Comparison of ENCODE assay signal across 8 mouse cellular contexts in genomic region chr5:77245787-77246671, GRCm38 (mm10). TPM values are rescaled to one million over a fixed set of nuclear protein-coding genes. Genes with fewer than 3 reads are reported as not detected.
DNase-seq lines count a peak whose midpoint lies in the region; ATAC-seq and TF ChIP-seq lines count a peak whose summit lies in the region.

No protein-coding gene starts in this region.

- H3K4me2 ChIP-seq in hindbrain, postnatal 0 days (ENCODE audit: low read depth, low read length) = peak overlapping the region; percentile 43
- H3K4me2 ChIP-seq in liver, embryonic 15.5 days = peak overlapping the region; percentile 54

- TF ChIP-seq CTCF in layer of hippocampus, adult 2 months (conservative IDR thresholded peaks at IDR 0.05) = no peak
- no peak for TF ChIP-seq CTCF in hindbrain, postnatal 0 days (IDR thresholded peaks at IDR 0.05; ENCODE audit: low read depth)

- no peaks in the 10 kb centered on the region for H3K9me3 ChIP-seq in embryonic facial prominence, embryonic 10.5 days
- no peaks in the 10 kb centered on the region for H3K9me3 ChIP-seq in hindbrain, postnatal 0 days (ENCODE audit: low read length)
- no peaks in the 10 kb centered on the region for H3K9me3 ChIP-seq in liver, embryonic 15.5 days (replicated peaks)

- H3K4me3 ChIP-seq in layer of hippocampus, adult 2 months = peak overlapping the region; percentile 22; the same call in 1 of the 2 replicates
- peak overlapping the region; percentile 43 for H3K4me3 ChIP-seq in embryonic facial prominence, embryonic 10.5 days
- peak overlapping the region; percentile 12 for H3K4me3 ChIP-seq in hindbrain, postnatal 0 days (ENCODE audit: low read length)
- H3K4me3 ChIP-seq in liver, embryonic 15.5 days (replicated peaks) = peak overlapping the region; percentile 34

- H3K27me3 ChIP-seq in embryonic facial prominence, embryonic 10.5 days (replicated peaks; ENCODE audit: low read depth, poor library complexity, severe bottlenecking) = no peaks in the 10 kb centered on the region
- H3K27me3 ChIP-seq in hindbrain, postnatal 0 days (ENCODE audit: insufficient read depth, low read length) = no peaks in the 10 kb centered on the region
- H3K27me3 ChIP-seq in liver, embryonic 15.5 days = no peaks in the 10 kb centered on the region

- peaks cover 19% of the 10 kb centered on the region for H3K4me1 ChIP-seq in embryonic facial prominence, embryonic 10.5 days
- H3K4me1 ChIP-seq in hindbrain, postnatal 0 days (ENCODE audit: insufficient read depth, low read length) = peaks cover 11% of the 10 kb centered on the region; the same call in 1 of the 2 replicates
- peaks cover 8% of the 10 kb centered on the region for H3K4me1 ChIP-seq in liver, embryonic 15.5 days (replicated peaks)

- H3K27ac ChIP-seq in layer of hippocampus, adult 2 months = no peak overlapping the region
- H3K27ac ChIP-seq in embryonic facial prominence, embryonic 10.5 days (replicated peaks) = peak overlapping the region; percentile 67
- no peak overlapping the region for H3K27ac ChIP-seq in hindbrain, postnatal 0 days
- H3K27ac ChIP-seq in liver, embryonic 15.5 days (replicated peaks) = no peak overlapping the region

- DNase-seq in layer of hippocampus, adult 2 months (ENCODE audit: low spot score in 2 of 2) = no peak
- DNase-seq in layer of hippocampus, postnatal 14 days (ENCODE audit: low spot score in 2 of 2) = no peak
- peak; percentile 64 for DNase-seq in embryonic facial prominence, embryonic 10.5 days (ENCODE audit: low spot score)
- DNase-seq in hindbrain, postnatal 0 days (ENCODE audit: low spot score) = peak; percentile 53
- DNase-seq in natural killer cell, adult 2 months (ENCODE audit: low spot score in 2 of 2) = peak; percentile 66 to 71
- no peak for DNase-seq in ovary, postnatal 14 days (ENCODE audit: low spot score)

- H3K9ac ChIP-seq in hindbrain, postnatal 0 days (replicated peaks; ENCODE audit: low read length) = no peak overlapping the region; the same call in 1 of the 2 replicates
- H3K9ac ChIP-seq in liver, embryonic 15.5 days = no peak overlapping the region

- 33% methylated on average over 26 of the region's 26 CpGs for WGBS in embryonic facial prominence, embryonic 10.5 days
- WGBS in hindbrain, postnatal 0 days = 26% methylated on average over 26 of the region's 26 CpGs
- WGBS in liver, embryonic 15.5 days (ENCODE audit: insufficient replicate concordance) = 34% methylated on average over 26 of the region's 26 CpGs

- H3K36me3 ChIP-seq in embryonic facial prominence, embryonic 10.5 days (replicated peaks) = no peaks in the 10 kb centered on the region
- H3K36me3 ChIP-seq in hindbrain, postnatal 0 days (ENCODE audit: insufficient read depth, low read length) = no peaks in the 10 kb centered on the region
- no peaks in the 10 kb centered on the region for H3K36me3 ChIP-seq in liver, embryonic 15.5 days (replicated peaks)

- no peak for ATAC-seq in hindbrain, postnatal 0 days
- ATAC-seq in liver, embryonic 15.5 days (ENCODE audit: insufficient read depth) = no peak
- ATAC-seq in cerebellum, adult (ENCODE audit: insufficient number of reproducible peaks, low FRiP score, low TSS enrichment) = no peak

RNA-seq across cellular contexts. Expression of gene Rest, which starts 19.3 kb away (rescaled TPM):
- 1 to 10 TPM; 3.4 to 4.4 TPM for total RNA-seq in layer of hippocampus, adult 2 months (2021)
- total RNA-seq in layer of hippocampus, postnatal 14 days (2021) = 1 to 10 TPM; 5.2 to 5.5 TPM
- polyA plus RNA-seq in embryonic facial prominence, embryonic 10.5 days (2016; fragmentation: Nextera tagmentation; extraction: Ambion mirVana) = 34.0 and 37.7 TPM in 2 replicates
- total RNA-seq in hindbrain, postnatal 0 days (2014; rRNA removed) = 9.0 and 9.1 TPM in 2 replicates
- polyA plus RNA-seq in hindbrain, postnatal 0 days (2015; fragmentation: Nextera tagmentation; extraction: Ambion mirVana) = 4.1 and 4.4 TPM in 2 replicates
- polyA plus RNA-seq in liver, embryonic 15.5 days (2015; fragmentation: Nextera tagmentation; extraction: Ambion mirVana) = 6.4 and 6.8 TPM in 2 replicates

RNA-seq across cellular contexts. Expression of gene Spink2, which starts 34.8 kb away (rescaled TPM):
- not detected for total RNA-seq in layer of hippocampus, adult 2 months (2021)
- not detected for total RNA-seq in layer of hippocampus, postnatal 14 days (2021)
- polyA plus RNA-seq in embryonic facial prominence, embryonic 10.5 days (2016; fragmentation: Nextera tagmentation; extraction: Ambion mirVana) = 1.5 and 1.8 TPM in 2 replicates
- total RNA-seq in hindbrain, postnatal 0 days (2014; rRNA removed) = not detected in 2 replicates
- polyA plus RNA-seq in hindbrain, postnatal 0 days (2015; fragmentation: Nextera tagmentation; extraction: Ambion mirVana) = 0.26 and 0.61 TPM in 2 replicates
- 0.21 TPM in 1 of 2 replicates, not detected in the other for polyA plus RNA-seq in liver, embryonic 15.5 days (2015; fragmentation: Nextera tagmentation; extraction: Ambion mirVana)

Comparison
In these comparisons a context has a peak if more than half of its experiments do, and no peak if none do; other contexts are left out.
1. DNase-seq: peak in embryonic facial prominence, embryonic 10.5 days (single experiment), hindbrain, postnatal 0 days (single experiment) and natural killer cell, adult 2 months (2 of 2); none in layer of hippocampus, adult 2 months (0 of 2), layer of hippocampus, postnatal 14 days (0 of 2) and ovary, postnatal 14 days (single experiment).
2. Peak in every context shown above with its lines, with median percentiles within 50 percentile points of each other: H3K4me3 ChIP-seq.